Mouse (Mus musculus) embryonic facial prominence, embryonic 13.5 days (tissue): Measurements from ENCODE around the gene Med16. TPM values are rescaled to one million over a fixed set of nuclear protein-coding genes. Genes with fewer than 3 reads are reported as not detected.
"Not testable (repeated sequence)": the region's sequence is repeated elsewhere in the genome, so short reads cannot be mapped to it uniquely, and the experiment has no call there.

Source experiments
- ATAC-seq: fragments of 200-750 bp; cut with Nextera tagmentation; 2 replicates; pipeline ENCODE4 v1.8.0; 2017; ENCODE audit warnings: low read depth; ENCODE audit not compliant: insufficient number of reproducible peaks, insufficient read depth, low FRiP score, low TSS enrichment
- H3K27ac ChIP-seq: fragments of 300-500 bp; sonication (generic); 2 replicates; pipeline ENCODE4 v1.5.1; 2015; ENCODE audit warnings: moderate library complexity, mild to moderate bottlenecking, inconsistent platforms
- H3K27me3 ChIP-seq: fragments of 300-500 bp; sonication (generic); 2 replicates; pipeline ENCODE4 v1.6.1; 2015; ENCODE audit warnings: mild to moderate bottlenecking, inconsistent platforms
- H3K36me3 ChIP-seq: fragments of 300-500 bp; sonication (generic); 2 replicates; pipeline ENCODE4 v1.6.1; 2015; ENCODE audit warnings: mild to moderate bottlenecking, inconsistent platforms
- H3K4me1 ChIP-seq: fragments of 300-500 bp; sonication (generic); 2 replicates; pipeline ENCODE4 v1.6.1; 2015; ENCODE audit warnings: inconsistent platforms
- H3K4me2 ChIP-seq: fragments of 300-500 bp; sonication (generic); 2 replicates; pipeline ENCODE4 v1.6.1; 2015; ENCODE audit warnings: moderate library complexity, mild to moderate bottlenecking, inconsistent platforms
- H3K4me3 ChIP-seq: fragments of 300-500 bp; sonication (generic); 2 replicates; pipeline ENCODE4 v1.5.1; 2015; ENCODE audit warnings: mild to moderate bottlenecking, inconsistent platforms
- H3K9ac ChIP-seq: fragments of 300-500 bp; sonication (generic); 2 replicates; pipeline ENCODE4 v1.6.1; 2015; ENCODE audit warnings: mild to moderate bottlenecking, inconsistent platforms
- H3K9me3 ChIP-seq: fragments of 300-500 bp; sonication (generic); 2 replicates; pipeline ENCODE4 v1.6.1; 2016; ENCODE audit warnings: inconsistent platforms
- WGBS: fragments of 180-500 bp; shearing (Covaris S2); methylation state at CpG from one replicate; pipeline ENCODE4 v1.1.7; 2015; ENCODE audit warnings: mixed read lengths; 5-methylcytosine and 5-hydroxymethylcytosine counted together
- polyA plus RNA-seq: library from polyadenylated mRNA; unstranded; fragments of >200 nt; fragmentation: Nextera tagmentation; extraction: Ambion mirVana; gene quantifications from 2 replicates; pipeline ENCODE4 v1.2.1, GENCODE M21; 2015

Med16 gene
- polyA plus RNA-seq, 1 experiment from 2014 or later: 49.3 TPM

DNA sequence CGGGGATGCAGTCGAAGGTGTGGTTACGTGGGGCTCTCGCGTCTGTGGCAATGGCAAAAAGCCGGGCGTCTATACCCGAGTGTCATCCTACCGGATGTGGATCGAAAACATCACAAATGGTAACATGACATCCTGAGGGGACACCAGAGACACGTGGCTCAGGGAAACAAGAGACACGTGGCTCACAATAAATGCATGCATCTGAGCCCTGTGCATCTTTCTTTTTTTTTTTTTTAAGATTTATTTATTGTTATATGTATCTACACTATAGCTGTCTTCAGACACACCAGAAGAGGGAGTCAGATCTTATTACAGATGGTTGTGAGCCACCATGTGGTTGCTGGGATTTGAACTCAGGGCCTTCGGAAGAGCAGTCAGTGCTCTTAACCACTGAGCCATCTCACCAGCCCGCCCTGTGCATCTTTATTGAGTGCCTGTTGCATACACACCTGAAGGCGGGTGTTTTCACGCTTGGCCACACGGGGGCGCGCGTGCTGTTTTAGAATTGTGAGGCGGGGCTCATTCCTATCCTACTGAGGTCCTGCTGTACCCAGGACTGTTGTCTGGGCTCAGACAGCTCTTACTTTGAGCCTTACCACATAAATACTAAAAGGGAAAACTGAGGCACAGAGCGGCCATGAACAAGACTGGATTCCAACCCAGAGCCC, 16.1 kb downstream of the Med16 start:
- not testable (repeated sequence) for H3K9me3 ChIP-seq, H3K4me2 ChIP-seq, H3K4me3 ChIP-seq, H3K4me1 ChIP-seq, H3K9ac ChIP-seq, H3K27ac ChIP-seq, ATAC-seq, H3K27me3 ChIP-seq
- H3K36me3 ChIP-seq: peaks cover 36% of the 10 kb centered on the region
- 44% methylated on average over 22 of the region's 22 CpGs for WGBS

GRCm38 (mm10) chr10:79890670-79891069, 18.1 kb downstream of the Med16 start, which contains the start of gene Cfd:
TSS of gene Cfd (plus strand) at chr10:79890853.
- no peak within 1 kb of the TSS for H3K27ac ChIP-seq

DNA sequence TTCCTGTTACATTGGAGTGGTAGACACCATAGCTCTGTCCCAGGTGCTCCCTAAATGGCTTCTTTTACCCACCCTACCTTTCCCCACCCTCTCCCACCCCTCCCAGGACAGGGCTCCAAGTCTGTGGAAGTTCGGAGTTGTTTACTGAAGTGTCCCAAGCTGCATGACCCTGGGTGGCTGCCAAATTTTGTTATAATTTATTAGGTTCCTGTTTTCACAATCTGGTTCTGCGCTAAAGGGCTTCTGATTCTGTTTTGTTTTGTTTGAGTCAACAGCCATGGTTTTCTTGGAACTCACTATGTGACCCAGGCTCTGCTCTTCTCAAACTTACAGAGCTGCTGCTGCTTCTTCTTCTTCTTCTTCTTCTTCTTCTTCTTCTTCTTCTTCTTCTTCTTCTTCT, 19.3 kb downstream of the Med16 start:
- ATAC-seq: no peak
- Histone ChIP-seq H3K4me2 (no peak overlapping the region), H3K27ac (no peak overlapping the region), H3K36me3 (peaks cover 6% of the 10 kb centered on the region; the same call in 1 of the 2 replicates), H3K4me3 (no peak overlapping the region), H3K9me3 (no peaks in the 10 kb centered on the region), H3K27me3 (no peaks in the 10 kb centered on the region), H3K4me1 (0 out of 2 replicates have a peak, but pooled peaks cover 4% of the 10 kb centered on the region), H3K9ac (no peak overlapping the region)
- 85% methylated on average over 2 of the region's 2 CpGs for WGBS

More at GRCm38 (mm10) chr10:79890670-79891069, 18.1 kb downstream of the Med16 start, which contains the start of gene Cfd:
- peaks cover 17% of the 10 kb centered on the region for H3K36me3 ChIP-seq
- H3K4me3 ChIP-seq: no peak within 1 kb of the TSS
- H3K4me2 ChIP-seq: no peak within 1 kb of the TSS
- WGBS: 41% methylated on average over 5 of the region's 5 CpGs
- H3K27me3 ChIP-seq: no peaks in the 10 kb centered on the region
- no peaks in the 10 kb centered on the region for H3K9me3 ChIP-seq
- 0 out of 2 replicates have a peak within 1 kb of the TSS, but pooled peaks have one; percentile 41 for H3K9ac ChIP-seq
- no peak for ATAC-seq
- H3K4me1 ChIP-seq: 0 out of 2 replicates have a peak, but pooled peaks cover 2% of the 10 kb centered on the region

DNA sequence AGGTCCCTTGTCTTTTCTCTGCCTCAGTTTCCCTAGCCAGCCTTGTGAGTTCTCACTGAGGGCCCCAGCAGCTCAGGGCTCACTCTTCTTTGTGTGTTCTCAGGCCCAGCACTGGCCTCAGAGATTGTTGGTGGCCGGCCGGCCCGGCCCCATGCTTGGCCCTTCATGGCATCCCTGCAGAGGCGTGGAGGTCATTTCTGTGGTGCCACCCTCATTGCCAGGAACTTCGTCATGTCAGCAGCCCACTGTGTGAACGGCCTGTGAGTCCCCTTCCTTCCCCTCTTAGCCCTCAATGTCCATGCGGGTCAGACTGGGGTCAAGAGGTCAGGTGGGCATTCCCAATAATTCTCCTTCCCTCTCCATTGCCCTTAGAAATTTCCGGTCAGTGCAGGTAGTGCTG, 22.1 kb downstream of the Med16 start:
- H3K9me3 ChIP-seq: no peaks in the 10 kb centered on the region
- peaks cover 28% of the 10 kb centered on the region for H3K4me1 ChIP-seq
- H3K36me3 ChIP-seq: no peaks in the 10 kb centered on the region
- no peak overlapping the region for H3K4me3 ChIP-seq
- no peak overlapping the region for H3K9ac ChIP-seq
- 65% methylated on average over 8 of the region's 8 CpGs for WGBS
- no peak overlapping the region for H3K27ac ChIP-seq
- ATAC-seq: no peak
- H3K4me2 ChIP-seq: no peak overlapping the region
- peaks cover 12% of the 10 kb centered on the region; the same call in 1 of the 2 replicates for H3K27me3 ChIP-seq

GRCm38 (mm10) chr10:79886054-79886453, 22.7 kb downstream of the Med16 start, which contains the start of gene Elane:
TSS of gene Elane (plus strand) at chr10:79886247.
- H3K27ac ChIP-seq: no peak within 1 kb of the TSS
- no peaks in the 10 kb centered on the region for H3K9me3 ChIP-seq
- 88% methylated on average over 6 of the region's 6 CpGs for WGBS
- peaks cover 29% of the 10 kb centered on the region for H3K4me1 ChIP-seq
- ATAC-seq: no peak
- H3K27me3 ChIP-seq: peaks cover 12% of the 10 kb centered on the region; the same call in 1 of the 2 replicates
- no peaks in the 10 kb centered on the region for H3K36me3 ChIP-seq
- H3K4me3 ChIP-seq: no peak within 1 kb of the TSS
- no peak within 1 kb of the TSS for H3K4me2 ChIP-seq
- no peak within 1 kb of the TSS for H3K9ac ChIP-seq

DNA sequence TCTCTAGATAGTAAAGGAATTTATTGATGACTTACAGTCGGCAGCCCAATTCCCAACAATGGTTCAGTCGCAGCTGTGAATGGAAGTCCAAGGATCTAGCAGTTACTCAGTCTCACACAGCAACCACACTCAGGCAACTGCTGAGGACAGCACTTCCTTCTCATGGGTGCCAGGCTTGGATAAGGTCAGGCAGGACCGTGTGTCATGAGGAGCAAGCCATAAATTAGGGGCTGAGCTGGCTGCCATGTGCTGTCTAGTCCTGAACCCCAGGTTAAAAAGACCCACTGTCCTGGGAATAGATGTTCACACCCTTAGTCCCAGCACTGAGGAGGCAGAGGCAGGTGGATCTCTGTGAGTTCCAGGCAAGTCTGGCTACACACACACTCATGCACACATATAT, 23.8 kb downstream of the Med16 start:
- H3K27ac ChIP-seq, H3K9me3 ChIP-seq, H3K9ac ChIP-seq, H3K4me3 ChIP-seq, H3K36me3 ChIP-seq, H3K4me2 ChIP-seq, ATAC-seq: not testable (repeated sequence)
- peaks cover 29% of the 10 kb centered on the region for H3K4me1 ChIP-seq
- 76% methylated on average over 3 of the region's 3 CpGs for WGBS
- peaks cover 12% of the 10 kb centered on the region for H3K27me3 ChIP-seq

DNA sequence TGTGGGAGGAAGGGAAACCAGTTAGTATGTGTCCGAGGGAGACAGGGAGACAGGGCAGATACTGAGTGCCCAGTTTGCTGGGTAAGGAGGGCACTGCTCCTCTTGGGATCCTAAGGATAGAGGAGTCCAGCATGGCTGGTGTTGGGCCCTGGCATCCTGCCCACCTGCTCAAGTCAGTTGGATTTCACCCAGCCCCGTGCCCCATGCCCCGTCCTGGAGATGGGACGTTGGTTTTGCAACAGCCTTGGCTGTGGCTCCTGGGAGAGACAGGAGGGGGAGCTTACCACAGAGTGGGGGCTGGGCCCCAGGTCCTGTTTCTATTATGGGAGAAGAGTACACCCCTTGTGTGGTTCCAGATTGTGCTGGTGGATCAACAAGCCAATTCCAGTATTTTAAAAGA, 24.3 kb downstream of the Med16 start:
- 52% methylated on average over 4 of the region's 4 CpGs for WGBS
- no peak overlapping the region for H3K4me3 ChIP-seq
- no peak overlapping the region for H3K4me2 ChIP-seq
- H3K9me3 ChIP-seq: no peaks in the 10 kb centered on the region
- no peak for ATAC-seq
- H3K9ac ChIP-seq: 0 out of 2 replicates have a peak overlapping the region, but pooled peaks have one; percentile 51
- peaks cover 12% of the 10 kb centered on the region for H3K27me3 ChIP-seq
- no peaks in the 10 kb centered on the region for H3K36me3 ChIP-seq
- H3K27ac ChIP-seq: no peak overlapping the region
- peaks cover 29% of the 10 kb centered on the region for H3K4me1 ChIP-seq

DNA sequence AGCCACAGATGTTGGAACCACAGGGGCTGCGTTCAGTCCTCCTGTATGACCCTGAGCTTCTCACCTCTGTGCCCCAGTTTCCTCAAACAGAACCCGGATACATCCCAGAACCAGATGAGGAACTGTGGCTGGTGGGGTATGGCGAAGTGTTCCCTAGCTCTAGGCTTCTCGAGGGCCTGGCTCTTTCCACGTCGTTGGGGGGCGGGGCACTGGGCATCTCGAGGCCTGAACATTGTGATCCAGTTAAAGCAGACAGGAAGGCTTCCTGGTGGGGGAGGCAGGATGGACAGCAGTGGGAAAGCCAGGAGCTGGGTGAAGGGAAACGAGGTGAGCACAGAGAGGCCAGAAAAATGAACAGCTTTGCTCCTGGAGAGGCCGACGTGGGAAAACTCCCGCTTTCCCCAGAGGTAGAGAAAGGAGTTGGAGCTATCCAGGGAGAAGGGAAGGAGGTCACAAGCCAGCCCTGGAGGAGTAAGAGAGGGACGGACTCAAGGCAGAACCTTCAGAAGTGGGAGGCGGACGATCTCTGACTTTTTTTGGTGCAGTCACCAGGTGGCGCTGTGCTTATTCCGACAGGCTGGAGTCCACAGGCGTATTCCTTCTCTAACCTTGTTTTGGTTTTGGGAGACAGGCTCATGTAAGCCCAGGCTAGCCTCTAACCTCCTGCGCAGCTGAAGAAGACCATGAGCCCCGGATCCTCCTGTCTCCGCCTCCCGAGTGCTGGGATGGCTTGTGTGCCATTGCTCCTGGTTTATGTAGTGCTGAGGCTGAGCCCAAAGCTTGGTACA, 25.2 kb downstream of the Med16 start:
- no peaks in the 10 kb centered on the region for H3K9me3 ChIP-seq
- no peak for ATAC-seq
- H3K4me1 ChIP-seq: peaks cover 29% of the 10 kb centered on the region
- H3K36me3 ChIP-seq: no peaks in the 10 kb centered on the region
- H3K9ac ChIP-seq: peak overlapping the region; percentile 51
- 16% methylated on average over 22 of the region's 22 CpGs for WGBS
- 0 out of 2 replicates have a peak overlapping the region, but pooled peaks have one; percentile 7 for H3K4me3 ChIP-seq
- H3K27ac ChIP-seq: no peak overlapping the region
- H3K4me2 ChIP-seq: peak overlapping the region; percentile 31
- peaks cover 12% of the 10 kb centered on the region for H3K27me3 ChIP-seq

DNA sequence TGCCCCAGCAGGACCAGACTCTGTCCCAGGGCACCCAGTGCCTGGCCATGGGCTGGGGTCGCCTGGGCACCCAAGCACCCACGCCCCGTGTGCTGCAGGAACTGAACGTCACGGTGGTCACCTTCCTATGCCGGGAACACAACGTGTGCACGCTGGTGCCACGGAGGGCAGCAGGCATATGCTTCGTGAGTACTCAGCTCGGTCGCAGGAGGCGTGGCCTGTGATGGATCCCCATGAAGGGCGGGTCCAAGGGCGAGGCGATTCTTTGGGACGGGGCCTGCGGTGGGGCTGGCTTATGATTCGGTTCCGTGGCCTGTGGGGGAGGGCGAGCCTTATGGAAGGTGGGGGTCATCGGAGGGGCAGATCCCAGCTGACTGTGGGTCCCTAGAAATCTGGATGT, 26.7 kb downstream of the Med16 start:
- Histone ChIP-seq H3K9me3 (no peaks in the 10 kb centered on the region), H3K4me3 (peak overlapping the region; percentile 28), H3K27ac (no peak overlapping the region), H3K4me2 (peak overlapping the region; percentile 57), H3K27me3 (peaks cover 12% of the 10 kb centered on the region), H3K36me3 (no peaks in the 10 kb centered on the region), H3K4me1 (peaks cover 33% of the 10 kb centered on the region), H3K9ac (peak overlapping the region; percentile 61)
- 6% methylated on average over 22 of the region's 22 CpGs for WGBS
- 0 out of 2 replicates have a peak, but pooled peaks have one; percentile 12 for ATAC-seq

DNA sequence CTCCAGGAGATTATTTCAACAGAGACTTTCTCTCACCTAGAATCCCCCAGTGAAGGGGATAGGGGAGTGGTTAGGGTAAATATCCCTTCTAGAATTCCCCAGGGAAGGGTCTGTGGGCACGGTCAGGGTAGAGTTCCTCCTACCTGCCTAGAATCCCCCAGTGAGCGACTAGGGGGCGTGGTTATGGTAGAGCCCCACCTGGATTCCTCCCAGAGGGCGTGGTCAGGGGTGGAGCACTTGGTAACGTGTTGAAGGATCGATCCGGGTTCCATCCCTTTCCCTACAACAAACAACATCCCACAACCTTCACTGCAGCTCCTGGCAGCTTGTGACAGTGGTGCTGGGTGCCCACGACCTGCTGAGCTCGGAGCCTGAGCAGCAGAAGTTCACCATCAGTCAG, 28.0 kb downstream of the Med16 start:
- Histone ChIP-seq H3K27ac (no peak overlapping the region), H3K27me3 (peaks cover 12% of the 10 kb centered on the region), H3K4me1 (peaks cover 33% of the 10 kb centered on the region), H3K36me3 (no peaks in the 10 kb centered on the region), H3K4me3 (no peak overlapping the region), H3K9ac (no peak overlapping the region), H3K4me2 (0 out of 2 replicates have a peak overlapping the region, but pooled peaks have one; percentile 0), H3K9me3 (no peaks in the 10 kb centered on the region)
- no peak for ATAC-seq
- WGBS: 17% methylated on average over 9 of the region's 9 CpGs

- Histone ChIP-seq H3K4me2 (no peak overlapping the region), H3K27me3 (peaks cover 12% of the 10 kb centered on the region), H3K4me3 (no peak overlapping the region), H3K36me3 (no peaks in the 10 kb centered on the region), H3K4me1 (peaks cover 41% of the 10 kb centered on the region), H3K9me3 (no peaks in the 10 kb centered on the region), H3K27ac (no peak overlapping the region), H3K9ac (no peak overlapping the region)
- 39% methylated on average over 3 of the region's 3 CpGs for WGBS
- no peak for ATAC-seq
Observed at GRCm38 (mm10) chr10:79879527-79879926, 29.2 kb downstream of the Med16 start.
